Mouse (Mus musculus): Measurements from ENCODE around the gene Arhgef7.

GRCm38 (mm10) chr8:11691761-11692160 lies 35.8 kb upstream of the Arhgef7 start:
- no peak for TF ChIP-seq CTCF (IDR thresholded peaks at IDR 0.05; ENCODE audit: low read depth)
- TF ChIP-seq EP300 (optimal IDR thresholded peaks at IDR 0.05) = no peak

Data from stomach, postnatal 0 days (tissue).